Mouse (Mus musculus) cerebral cortex, adult 2 months (tissue): ENCODE measurements around the gene Lemd1.

ENCODE experiments used
- WGBS: fragments of 180-500 bp; shearing (Covaris S2); methylation state at CpG from one replicate; pipeline ENCODE4 v1.1.7; 2018; 5-methylcytosine and 5-hydroxymethylcytosine counted together

The Lemd1 gene

GRCm38 (mm10) chr1:132200562-132201510 is 9.6 kb downstream of the Lemd1 start:
- 18% methylated on average over 11 of the region's 11 CpGs for WGBS

GRCm38 (mm10) chr1:132201511-132201860 is 10.3 kb downstream of the Lemd1 start:
- 31% methylated on average over 4 of the region's 4 CpGs for WGBS

- 37% methylated on average over 2 of the region's 2 CpGs for WGBS
Measured at GRCm38 (mm10) chr1:132201936-132202335, 10.7 kb downstream of the Lemd1 start.

GRCm38 (mm10) chr1:132202771-132203170 is 11.5 kb downstream of the Lemd1 start:
- WGBS, result 48% methylated on average over 5 of the region's 5 CpGs

GRCm38 (mm10) chr1:132205958-132206357 is 14.7 kb downstream of the Lemd1 start:
- 79% methylated on average over 5 of the region's 5 CpGs for WGBS

GRCm38 (mm10) chr1:132206828-132207227 is 15.6 kb downstream of the Lemd1 start:
- WGBS, result 91% methylated on average over 3 of the region's 3 CpGs

- WGBS, result 12% methylated on average over 4 of the region's 4 CpGs
Measured at GRCm38 (mm10) chr1:132208154-132208553, 16.9 kb downstream of the Lemd1 start.

GRCm38 (mm10) chr1:132209400-132209799 is 18.2 kb downstream of the Lemd1 start:
- 49% methylated on average over 10 of the region's 10 CpGs for WGBS

- 39% methylated on average over 7 of the region's 7 CpGs for WGBS
Measured at GRCm38 (mm10) chr1:132210922-132211321, 19.7 kb downstream of the Lemd1 start.

GRCm38 (mm10) chr1:132211672-132212071 is 20.4 kb downstream of the Lemd1 start:
- 37% methylated on average over 12 of the region's 12 CpGs for WGBS

GRCm38 (mm10) chr1:132212218-132212617 is 21.0 kb downstream of the Lemd1 start:
- 3% methylated on average over 20 of the region's 20 CpGs for WGBS

GRCm38 (mm10) chr1:132213076-132213475 is 21.8 kb downstream of the Lemd1 start:
- whole genome bisulfite sequencing, result 52% methylated on average over 6 of the region's 6 CpGs

- 77% methylated on average over 3 of the region's 3 CpGs for WGBS
Measured at GRCm38 (mm10) chr1:132216276-132216675, 25.0 kb downstream of the Lemd1 start.

GRCm38 (mm10) chr1:132221627-132222026 is 30.4 kb downstream of the Lemd1 start:
- WGBS, result 68% methylated on average over 2 of the region's 2 CpGs

- 16% methylated on average over 6 of the region's 6 CpGs for WGBS
Measured at GRCm38 (mm10) chr1:132222166-132222565, 30.9 kb downstream of the Lemd1 start.

- 76% methylated on average over 12 of the region's 13 CpGs for WGBS
Measured at GRCm38 (mm10) chr1:132226297-132227080, 35.3 kb downstream of the Lemd1 start.

GRCm38 (mm10) chr1:132229667-132230066 is 38.4 kb downstream of the Lemd1 start, which contains the start of gene Gm10188:
Gm10188 (minus strand) TSS chr1:132229767.
- WGBS, result 94% methylated on average over 3 of the region's 3 CpGs

GRCm38 (mm10) chr1:132231470-132232274 is 40.4 kb downstream of the Lemd1 start:
- 63% methylated on average over 7 of the region's 7 CpGs for WGBS

GRCm38 (mm10) chr1:132233566-132233965 is 42.3 kb downstream of the Lemd1 start:
- WGBS, result 34% methylated on average over 12 of the region's 12 CpGs

GRCm38 (mm10) chr1:132234757-132235273 is 43.6 kb downstream of the Lemd1 start:
- 86% methylated on average over 9 of the region's 9 CpGs for WGBS

GRCm38 (mm10) chr1:132237585-132238159 is 46.4 kb downstream of the Lemd1 start:
- WGBS, result 30% methylated on average over 6 of the region's 6 CpGs
